ENCODE assay signal across 28 mouse cellular contexts in genomic region chr11:22606380-22606779, GRCm38 (mm10).
A peak's percentile ranks its signal among the peaks of the same experiment; 100 is the strongest.
DNase-seq lines count a peak whose midpoint lies in the region; ATAC-seq and TF ChIP-seq lines count a peak whose summit lies in the region.
"Had no signal": no experiment of that assay in that cellular context is flagged by ENCODE, and none has a peak within 500 bp of the region (broad histone marks: within the 10 kb centered on the region; RNA-seq: fewer than 3 reads in every experiment).

No protein-coding gene starts in this region.

- H3K27ac ChIP-seq in liver, postnatal 0 days (ENCODE audit: low read depth) = no peak overlapping the region
- no peak overlapping the region for H3K27ac ChIP-seq in liver, embryonic 13.5 days
- H3K27ac ChIP-seq: embryonic facial prominence, embryonic 12.5 days; embryonic facial prominence, embryonic 15.5 days; heart, embryonic 15.5 days; hindbrain, embryonic 10.5 days; hindbrain, embryonic 13.5 days; intestine, embryonic 15.5 days had no signal

- no peak for ATAC-seq in liver, postnatal 0 days
- ATAC-seq in liver, embryonic 13.5 days (ENCODE audit: low read depth) = 0 out of 2 replicates have a peak, but pooled peaks have one; percentile 27
- ATAC-seq: forebrain, embryonic 14.5 days; hindbrain, embryonic 16.5 days; intestine, embryonic 15.5 days had no signal

- no peaks in the 10 kb centered on the region for H3K36me3 ChIP-seq in liver, postnatal 0 days (replicated peaks; ENCODE audit: insufficient read depth, low read length)
- H3K36me3 ChIP-seq in liver, embryonic 13.5 days = no peaks in the 10 kb centered on the region
- H3K36me3 ChIP-seq: embryonic facial prominence, embryonic 12.5 days; embryonic facial prominence, embryonic 15.5 days; heart, embryonic 12.5 days; heart, embryonic 15.5 days; hindbrain, embryonic 10.5 days; hindbrain, embryonic 13.5 days; intestine, embryonic 15.5 days had no signal

- DNase-seq in liver = peak; percentile 20
- DNase-seq in liver, postnatal 0 days = no peak
- peak; percentile 42 for DNase-seq in ES-CJ7 (ENCODE audit: low read depth, low spot score)
- DNase-seq in ZHBTc4 (ENCODE audit: low read depth, low spot score) = peak; percentile 67
- no peak for DNase-seq in liver, embryonic 13.5 days
- DNase-seq in adrenal gland, postnatal 4 days (ENCODE audit: low spot score in 2 of 2) = no peak
- no peak for DNase-seq in thymus, postnatal 14 days
- no peak for DNase-seq in thymus, postnatal 10 days (ENCODE audit: low spot score in 2 of 2)
- DNase-seq: adrenal gland, adult 8-10 months; adrenal gland, postnatal 25 days; B cell, adult 2 months; cerebellum, adult 18-20 months; cerebellum, adult 9-10 months; cerebellum, postnatal 25 days; gastrocnemius, postnatal 14 days; heart, adult 11 months; heart, postnatal 10 days; heart, postnatal 36 days; kidney, adult 11 months had no signal

- WGBS in liver, postnatal 0 days (ENCODE audit: insufficient replicate concordance) = 53% methylated on average over 4 of the region's 4 CpGs
- WGBS in liver, embryonic 13.5 days (ENCODE audit: insufficient replicate concordance) = 40% methylated on average over 4 of the region's 4 CpGs

- H3K4me2 ChIP-seq in liver, postnatal 0 days (ENCODE audit: low read depth, low read length) = no peak overlapping the region
- H3K4me2 ChIP-seq in liver, embryonic 13.5 days = no peak overlapping the region
- H3K4me2 ChIP-seq: embryonic facial prominence, embryonic 12.5 days; embryonic facial prominence, embryonic 15.5 days; heart, embryonic 12.5 days; heart, embryonic 15.5 days; hindbrain, embryonic 13.5 days; intestine, embryonic 15.5 days had no signal

- 0 out of 2 replicates have a peak, but pooled peaks cover 3% of the 10 kb centered on the region for H3K4me1 ChIP-seq in liver, postnatal 0 days (ENCODE audit: insufficient read depth)
- peaks cover 23% of the 10 kb centered on the region for H3K4me1 ChIP-seq in liver, embryonic 13.5 days (replicated peaks)

- no peak overlapping the region for H3K9ac ChIP-seq in liver, postnatal 0 days (replicated peaks)
- no peak overlapping the region for H3K9ac ChIP-seq in liver, embryonic 13.5 days
- H3K9ac ChIP-seq: embryonic facial prominence, embryonic 12.5 days; embryonic facial prominence, embryonic 15.5 days; heart, embryonic 12.5 days; heart, embryonic 15.5 days; hindbrain, embryonic 13.5 days; intestine, embryonic 15.5 days had no signal

- no peak for TF ChIP-seq CTCF in liver, postnatal 0 days (IDR thresholded peaks at IDR 0.05; ENCODE audit: low read depth)

- H3K27me3 ChIP-seq in liver, postnatal 0 days (ENCODE audit: insufficient read depth, low read length) = 0 out of 2 replicates have a peak, but pooled peaks cover 2% of the 10 kb centered on the region
- H3K27me3 ChIP-seq in liver, embryonic 13.5 days = peaks cover 10% of the 10 kb centered on the region
- H3K27me3 ChIP-seq: embryonic facial prominence, embryonic 12.5 days; embryonic facial prominence, embryonic 15.5 days; heart, embryonic 12.5 days; heart, embryonic 15.5 days; hindbrain, embryonic 13.5 days; intestine, embryonic 15.5 days had no signal

- TF ChIP-seq EP300 in liver, postnatal 0 days (IDR thresholded peaks at IDR 0.05; ENCODE audit: low read depth) = no peak

- H3K9me3 ChIP-seq in liver, postnatal 0 days (ENCODE audit: low read length) = no peaks in the 10 kb centered on the region
- no peaks in the 10 kb centered on the region for H3K9me3 ChIP-seq in liver, embryonic 13.5 days (replicated peaks)
- H3K9me3 ChIP-seq: embryonic facial prominence, embryonic 12.5 days; embryonic facial prominence, embryonic 15.5 days; heart, embryonic 12.5 days; heart, embryonic 15.5 days; hindbrain, embryonic 10.5 days; hindbrain, embryonic 13.5 days; intestine, embryonic 15.5 days had no signal

- H3K4me3 ChIP-seq in liver, postnatal 0 days (ENCODE audit: low read depth, low read length) = no peak overlapping the region
- H3K4me3 ChIP-seq in liver, embryonic 13.5 days (replicated peaks) = no peak overlapping the region
- H3K4me3 ChIP-seq: embryonic facial prominence, embryonic 12.5 days; embryonic facial prominence, embryonic 15.5 days; heart, embryonic 12.5 days; heart, embryonic 15.5 days; hindbrain, embryonic 10.5 days; hindbrain, embryonic 13.5 days; intestine, embryonic 15.5 days had no signal

Comparison
In these comparisons a context has a peak if more than half of its experiments do, and no peak if none do; other contexts are left out.
1. DNase-seq: peak in liver (single experiment), ES-CJ7 (single experiment) and ZHBTc4 (single experiment); none in liver, postnatal 0 days (single experiment), liver, embryonic 13.5 days (single experiment), adrenal gland, postnatal 4 days (0 of 2), thymus, postnatal 14 days (single experiment) and thymus, postnatal 10 days (0 of 2).